Mouse (Mus musculus) cerebellum, postnatal 36 days (tissue): ENCODE measurements around the gene Cd5l.
"Not testable (repeated sequence)": the region's sequence is repeated elsewhere in the genome, so short reads cannot be mapped to it uniquely, and the experiment has no call there.

Experiments used
- DNase-seq, 2 experiments: peaks; one replicate each; pipeline ENCODE4 v3.0.0; 2021 to 2022; ENCODE audit warnings: mixed read lengths in 2 of 2

Gene Cd5l

DNA sequence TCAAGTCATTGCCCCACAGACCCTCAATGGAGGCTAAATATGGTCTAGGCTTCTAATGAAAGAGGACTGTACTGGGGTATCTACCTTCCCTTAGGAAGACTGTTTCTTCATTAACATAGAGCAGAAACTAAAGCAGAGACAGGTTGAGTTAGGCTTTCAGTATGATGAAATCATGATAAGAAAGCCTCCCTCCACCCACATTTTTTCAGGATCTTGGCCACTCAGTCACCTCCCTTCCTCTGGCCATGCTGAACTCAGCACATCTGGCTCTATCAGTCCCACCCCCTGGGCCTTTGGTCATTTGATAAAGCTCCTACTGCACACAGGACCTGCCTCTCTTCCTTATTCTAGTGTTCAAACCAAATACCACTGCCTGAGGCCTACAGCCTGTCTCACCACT is at the start of gene Cd5l:
Cd5l (plus strand) TSS at position 301 of the 400 bp plus-strand sequence.
- DNase-seq = no peak

DNA sequence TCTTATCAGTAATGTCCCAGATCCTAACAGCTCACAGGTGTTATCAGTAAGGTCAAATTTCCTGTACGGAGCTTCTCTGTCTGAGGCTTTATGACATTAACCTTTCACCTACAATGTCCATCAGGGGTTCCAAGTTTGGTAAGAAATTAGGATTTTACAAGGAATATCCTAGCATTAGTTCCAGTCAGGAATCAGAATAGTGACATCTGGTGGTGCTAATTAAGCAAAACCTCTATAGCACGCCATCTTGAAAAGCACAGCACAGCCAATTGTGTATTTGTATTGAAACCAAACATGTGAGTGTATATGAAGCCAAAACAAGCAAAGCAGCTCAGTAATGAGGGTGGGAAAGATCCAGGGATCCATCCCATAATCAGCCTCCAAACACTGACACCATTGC is 47.8 kb upstream of the Cd5l start:
- DNase-seq = no peak

DNA sequence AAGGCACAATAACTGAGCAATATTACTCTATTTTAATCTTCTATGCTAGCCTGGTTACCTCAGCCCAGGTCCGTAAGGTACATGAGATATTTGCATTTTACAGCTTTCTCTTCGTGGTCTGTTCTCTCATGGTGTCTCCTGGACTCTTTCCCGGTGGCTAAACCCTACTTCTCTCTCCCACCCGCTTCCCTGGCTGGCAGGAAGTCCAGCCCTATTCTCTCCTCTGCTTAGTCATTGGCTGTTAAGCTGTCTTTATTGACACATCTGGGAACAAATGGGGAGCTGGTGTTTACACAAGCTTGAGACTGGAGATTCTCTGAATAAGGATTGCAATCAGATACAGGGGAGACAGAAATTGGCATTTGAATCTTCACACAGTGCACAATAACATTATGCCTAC is 35.1 kb upstream of the Cd5l start:
- DNase-seq = no peak

DNA sequence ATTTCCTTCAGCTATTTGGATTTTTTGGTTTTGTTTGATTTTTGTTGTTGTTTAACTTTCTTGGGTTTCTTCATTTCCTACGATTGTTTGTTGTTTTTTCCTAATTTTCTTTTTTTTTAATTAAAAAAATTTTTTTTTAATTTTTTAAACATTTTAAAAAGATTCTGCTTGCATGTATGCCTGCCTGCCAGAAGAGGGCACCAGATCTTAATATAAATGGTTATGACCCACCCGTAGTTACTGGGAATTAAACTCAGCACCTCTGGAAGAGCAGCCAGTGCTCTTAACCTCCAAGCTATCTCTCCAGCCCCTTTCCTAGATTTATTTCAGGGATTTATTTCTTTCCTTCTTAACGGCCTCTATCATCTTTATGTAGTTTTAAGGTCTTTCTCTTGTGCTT is 33.9 kb upstream of the Cd5l start:
- DNase-seq = no peak

DNA sequence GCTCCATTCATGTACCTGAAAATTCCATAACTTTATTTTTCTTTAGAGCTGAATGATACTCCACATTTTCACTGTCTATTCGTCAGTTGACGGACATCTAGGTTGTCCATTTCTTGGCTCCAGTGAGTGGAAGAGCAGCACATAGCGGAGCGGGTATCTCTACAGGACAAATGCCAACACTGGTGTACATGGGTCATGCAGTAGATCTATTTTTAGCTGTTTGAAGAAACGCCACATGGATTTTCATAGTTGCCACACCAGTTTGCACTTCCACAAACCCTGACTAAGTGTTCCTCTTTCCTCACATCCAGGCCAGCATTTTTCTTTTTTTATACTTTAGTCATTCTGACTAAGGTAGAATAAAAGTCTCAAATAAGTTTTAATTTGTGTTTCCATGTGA is 19.8 kb upstream of the Cd5l start:
- no peak for DNase-seq

DNA sequence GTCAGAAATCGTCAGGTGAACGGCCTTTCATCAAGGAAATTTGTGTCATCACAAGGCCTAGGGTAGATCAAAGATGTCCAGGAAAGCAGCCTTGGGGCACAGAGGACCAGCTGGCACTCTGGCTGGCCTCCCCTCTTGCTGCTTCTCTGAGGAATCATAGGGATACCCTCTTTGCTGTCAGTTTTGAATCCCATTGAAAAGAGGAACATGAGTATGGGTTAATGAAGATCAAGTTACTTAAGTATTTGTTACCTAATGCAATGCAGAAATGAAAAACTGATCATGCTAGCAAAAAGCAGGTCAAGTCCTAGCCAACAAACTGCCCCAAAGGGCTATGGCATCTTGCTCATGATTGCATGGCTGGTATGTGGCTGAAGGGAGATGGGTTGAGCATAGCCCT is 6.7 kb upstream of the Cd5l start:
- not testable (repeated sequence) for DNase-seq

DNA sequence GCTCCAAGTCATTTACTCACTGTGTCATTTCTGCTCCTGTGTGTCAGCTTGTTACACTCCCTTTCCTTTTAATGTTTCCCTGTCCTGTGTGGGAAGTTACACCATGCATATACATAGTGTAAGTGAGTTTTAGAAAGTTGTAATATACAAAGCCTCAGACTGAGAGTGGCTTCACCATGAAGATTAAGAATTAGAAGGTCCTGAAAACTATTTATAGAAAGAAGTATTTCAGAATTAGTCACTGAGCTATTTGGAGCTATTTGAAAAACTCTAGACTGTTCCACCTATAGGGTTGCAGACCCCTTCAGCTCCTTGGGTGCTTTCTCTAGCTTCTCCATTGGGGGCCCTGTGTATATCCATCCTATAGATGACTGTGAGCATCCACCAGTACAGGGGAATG is 1.5 kb downstream of the Cd5l start:
- no peak for DNase-seq

DNA sequence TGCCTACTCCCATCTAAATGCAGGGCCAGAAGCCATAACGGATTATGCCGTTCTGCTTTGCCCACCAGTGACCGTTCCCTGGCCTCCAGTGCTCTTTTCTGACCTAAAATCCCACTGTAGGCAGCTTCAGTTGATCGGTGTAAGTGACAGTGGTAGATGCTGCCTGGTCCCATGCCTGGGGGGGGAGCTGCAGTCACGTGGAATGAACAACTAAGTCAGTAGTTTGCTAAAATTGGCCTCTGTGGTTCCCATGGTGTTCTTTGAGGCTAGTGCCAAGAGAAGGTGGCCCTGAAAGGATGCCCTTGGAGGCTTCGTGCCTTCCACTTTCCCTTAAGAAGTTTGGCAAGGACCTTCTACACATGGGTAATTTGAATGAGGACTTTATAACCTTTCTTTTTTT is 2.8 kb downstream of the Cd5l start:
- no peak for DNase-seq

DNA sequence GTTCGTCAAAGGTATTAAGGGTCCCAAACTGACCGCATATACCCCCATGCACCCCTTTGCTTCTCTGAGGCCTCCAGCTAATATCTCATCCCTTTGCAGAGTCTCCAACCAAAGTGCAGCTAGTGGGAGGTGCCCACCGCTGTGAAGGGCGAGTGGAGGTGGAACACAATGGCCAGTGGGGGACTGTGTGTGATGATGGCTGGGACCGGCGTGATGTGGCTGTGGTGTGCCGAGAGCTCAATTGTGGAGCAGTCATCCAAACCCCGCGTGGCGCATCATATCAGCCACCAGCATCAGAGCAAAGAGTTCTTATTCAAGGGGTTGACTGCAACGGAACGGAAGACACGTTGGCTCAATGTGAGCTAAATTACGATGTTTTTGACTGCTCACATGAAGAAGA is 8.0 kb downstream of the Cd5l start:
- no peak for DNase-seq

DNA sequence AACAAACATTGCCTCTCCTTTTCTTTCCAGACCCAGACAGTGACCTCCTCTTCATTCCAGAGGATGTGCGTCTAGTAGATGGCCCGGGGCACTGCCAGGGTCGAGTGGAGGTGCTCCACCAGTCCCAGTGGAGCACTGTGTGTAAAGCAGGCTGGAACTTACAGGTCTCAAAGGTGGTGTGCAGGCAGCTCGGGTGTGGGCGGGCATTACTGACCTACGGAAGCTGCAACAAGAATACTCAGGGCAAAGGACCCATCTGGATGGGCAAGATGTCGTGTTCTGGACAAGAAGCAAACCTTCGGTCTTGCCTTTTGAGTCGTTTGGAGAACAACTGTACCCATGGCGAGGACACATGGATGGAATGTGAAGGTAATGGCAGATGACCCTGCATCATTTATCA is 9.8 kb downstream of the Cd5l start:
- no peak for DNase-seq

DNA sequence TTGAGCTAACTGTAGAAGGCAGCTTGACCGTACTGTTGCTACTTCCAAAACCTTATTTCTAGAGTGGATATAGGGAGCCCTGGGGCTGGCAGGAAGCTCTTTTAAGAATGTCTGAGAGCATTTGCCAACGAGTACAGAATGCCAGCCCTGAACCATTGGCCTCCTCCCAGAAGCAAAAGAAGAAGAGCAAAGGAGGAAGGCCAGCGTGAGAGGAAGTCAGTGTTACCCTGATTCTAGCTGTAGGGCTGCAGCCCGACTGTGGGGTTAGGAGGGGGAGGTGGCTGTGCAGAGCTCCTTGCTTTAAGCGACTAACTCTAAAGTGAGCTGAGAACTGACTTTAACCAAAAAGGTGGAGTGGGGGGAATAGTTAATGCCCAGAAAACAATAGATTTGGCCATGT is 11.5 kb downstream of the Cd5l start:
- no peak for DNase-seq

DNA sequence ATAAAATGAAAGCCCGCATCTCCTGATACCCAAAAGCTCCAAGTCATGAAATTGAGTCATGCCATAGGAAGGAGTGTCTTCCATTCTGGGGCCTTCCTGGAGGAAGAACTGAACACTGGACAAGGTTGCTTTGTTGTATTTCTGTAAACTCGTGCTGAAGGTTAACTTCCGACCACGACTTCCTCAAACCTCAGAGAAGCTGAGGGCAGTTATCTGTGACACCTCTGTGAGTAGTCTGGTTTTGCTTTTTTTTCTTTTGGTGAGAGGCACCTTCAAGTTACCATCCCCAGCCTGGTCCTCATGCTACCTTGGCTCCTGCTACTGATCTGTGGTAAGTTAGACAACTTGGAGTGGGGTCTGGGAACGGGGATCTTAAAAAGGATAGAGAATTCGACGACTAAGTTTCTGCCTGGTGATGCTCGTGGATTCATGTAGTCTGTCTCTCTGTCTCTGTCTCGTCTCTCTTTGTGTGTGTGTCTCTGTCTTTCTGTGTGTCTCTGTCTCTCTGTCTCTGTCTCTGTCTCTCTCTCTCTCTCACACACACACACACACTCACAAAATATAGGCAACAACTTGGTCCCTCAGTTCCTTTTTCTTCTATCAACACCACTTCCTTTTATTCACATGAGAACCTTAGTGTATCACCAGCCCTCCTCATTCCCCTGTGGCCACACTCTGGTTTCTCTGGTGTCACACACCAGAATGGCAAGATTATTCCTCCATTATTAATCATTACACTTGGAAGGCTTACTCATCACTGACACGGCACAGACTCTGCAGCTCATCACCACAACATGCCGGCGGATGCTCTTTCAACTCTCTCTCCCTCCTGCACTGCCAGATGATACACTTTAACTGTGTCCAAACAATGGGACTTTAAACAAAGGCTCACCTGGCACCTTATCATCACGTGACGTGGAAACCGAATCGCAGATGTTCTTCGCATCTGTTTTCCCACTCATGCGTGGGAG is 18.8 kb downstream of the Cd5l start, which contains the start of gene Fcrl1:
Fcrl1 (plus strand) TSS at position 193 of the 971 bp plus-strand sequence.
- no peak for DNase-seq

DNA sequence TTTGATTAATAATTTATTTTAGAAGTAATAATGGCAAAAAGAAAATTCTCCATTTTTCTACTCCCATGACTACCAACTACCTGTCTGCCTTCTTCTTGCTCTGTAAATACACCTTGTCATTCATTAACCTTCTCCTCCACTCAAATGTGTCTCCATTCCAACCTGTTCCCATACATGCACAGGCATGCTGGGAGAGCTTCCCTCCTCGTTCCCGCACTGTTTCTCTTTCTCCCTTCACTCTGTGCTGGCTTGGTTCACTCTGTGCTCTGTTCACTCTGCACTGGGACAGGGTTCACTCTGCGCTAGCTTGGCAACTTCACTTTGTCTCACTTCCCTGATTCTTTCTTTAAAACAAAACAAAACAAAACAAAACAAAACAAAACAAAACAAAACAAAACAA is 19.5 kb downstream of the Cd5l start:
- no peak for DNase-seq

DNA sequence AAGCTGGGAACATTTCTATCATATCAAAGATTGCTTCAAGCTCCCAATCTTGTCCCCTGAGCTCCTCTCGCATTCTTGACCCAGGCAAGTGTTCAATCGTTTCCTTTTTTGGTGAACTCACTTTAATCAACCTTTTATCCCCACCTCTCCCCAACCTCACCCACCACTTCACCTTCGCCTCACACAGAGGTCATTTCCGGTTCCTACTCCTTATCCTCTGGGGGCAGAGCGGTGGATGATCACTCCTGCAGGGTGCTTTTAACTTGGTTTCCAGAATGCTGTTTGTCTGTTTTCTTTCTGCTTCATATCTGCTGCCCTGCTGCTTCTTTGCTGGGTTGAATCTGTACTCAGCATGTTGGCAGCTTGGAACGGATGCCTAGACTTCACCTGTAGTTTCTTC is 20.0 kb downstream of the Cd5l start:
- no peak for DNase-seq

DNA sequence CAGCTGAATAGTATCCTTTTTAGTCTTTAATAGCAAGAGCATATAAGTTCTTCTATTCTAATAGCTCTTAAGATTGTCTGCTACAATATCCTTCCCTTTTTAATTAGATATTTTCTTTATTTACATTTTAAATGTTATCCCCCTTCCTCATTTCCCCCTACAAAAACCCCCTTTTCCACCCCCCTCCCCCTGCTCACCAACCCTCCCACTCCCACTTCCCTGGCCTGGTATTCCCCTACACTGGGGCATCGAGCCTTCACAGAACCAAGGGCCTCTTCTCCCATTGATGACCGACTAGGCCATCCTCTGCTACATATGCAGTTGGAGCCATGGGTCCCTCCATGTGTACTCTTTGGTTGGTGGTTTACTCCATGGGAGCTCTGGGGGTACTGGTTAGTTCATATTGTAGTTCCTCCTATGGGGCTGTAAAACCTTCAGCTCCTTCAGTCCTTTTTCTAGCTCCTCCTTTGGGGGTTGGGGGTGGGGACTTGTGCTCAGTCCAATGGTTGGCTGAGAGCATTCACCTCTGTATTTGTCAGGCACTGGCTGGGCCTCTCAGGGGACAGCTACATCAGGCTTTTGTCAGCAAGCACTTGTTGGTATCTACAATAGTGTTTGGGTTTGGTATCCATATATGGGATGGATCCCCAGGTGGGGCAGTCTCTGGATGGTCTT is 22.1 kb downstream of the Cd5l start:
- not testable (repeated sequence) for DNase-seq

DNA sequence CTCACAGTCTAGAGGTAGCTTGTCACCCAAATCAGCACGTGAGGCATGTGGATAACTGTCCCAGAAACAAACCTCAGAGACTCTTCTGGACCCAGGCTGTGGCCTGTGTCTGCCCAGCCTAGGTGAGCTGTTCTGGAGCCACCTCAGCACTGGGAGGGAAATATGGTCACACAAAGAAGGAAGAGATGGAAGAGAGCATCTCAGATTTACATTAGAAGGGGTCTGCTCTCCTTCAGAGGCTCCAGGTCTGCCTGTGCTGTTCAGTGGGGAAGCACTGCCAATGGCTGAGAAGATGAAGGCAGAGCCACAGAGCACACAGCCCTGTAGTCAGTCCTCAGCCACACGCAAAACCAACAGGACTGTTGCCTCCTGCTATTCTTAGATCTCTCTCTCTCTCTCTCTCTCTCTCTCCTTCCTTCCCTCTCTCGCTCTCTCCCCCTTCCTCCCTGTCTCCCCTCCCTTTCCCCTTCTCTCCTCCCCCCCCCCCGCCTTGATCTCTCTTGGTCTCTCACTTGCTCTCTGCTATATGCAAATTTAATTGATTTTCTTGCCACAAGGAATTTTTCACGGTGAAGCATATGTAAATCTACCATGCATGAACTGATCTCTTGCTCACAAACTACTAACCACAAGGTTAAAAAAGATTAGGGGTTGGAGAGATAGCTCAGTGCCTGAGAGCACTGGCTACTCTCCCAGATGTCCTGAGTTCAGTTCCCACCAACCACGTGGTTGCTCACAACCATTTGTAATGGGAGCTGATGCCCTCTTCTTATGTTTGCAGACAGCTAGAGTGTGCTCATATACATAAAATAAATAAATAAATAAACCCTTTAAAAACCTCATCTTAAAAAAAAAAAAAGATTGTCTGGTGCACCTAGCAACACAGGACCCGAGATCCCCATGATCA is 24.4 kb downstream of the Cd5l start:
- no peak for DNase-seq

DNA sequence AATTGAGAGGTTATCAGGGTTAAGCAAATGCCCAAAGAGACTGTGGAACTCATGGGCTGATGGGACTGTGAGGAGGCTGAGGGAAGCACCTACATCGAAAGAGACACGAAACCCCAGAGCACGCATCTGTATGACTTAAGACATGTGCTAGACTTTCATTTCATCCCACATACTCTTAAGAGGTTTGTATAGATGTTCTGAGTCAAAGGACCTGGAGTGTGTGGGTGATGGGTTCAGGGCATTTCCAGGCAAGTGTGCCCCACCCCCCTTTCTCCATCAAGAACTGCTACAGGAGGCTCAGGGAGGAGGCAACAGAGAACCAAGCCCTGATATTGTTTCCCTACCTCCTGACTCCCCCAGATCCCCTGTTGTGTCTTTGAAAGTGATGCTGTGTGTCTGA is 25.6 kb downstream of the Cd5l start:
- DNase-seq = no peak

DNA sequence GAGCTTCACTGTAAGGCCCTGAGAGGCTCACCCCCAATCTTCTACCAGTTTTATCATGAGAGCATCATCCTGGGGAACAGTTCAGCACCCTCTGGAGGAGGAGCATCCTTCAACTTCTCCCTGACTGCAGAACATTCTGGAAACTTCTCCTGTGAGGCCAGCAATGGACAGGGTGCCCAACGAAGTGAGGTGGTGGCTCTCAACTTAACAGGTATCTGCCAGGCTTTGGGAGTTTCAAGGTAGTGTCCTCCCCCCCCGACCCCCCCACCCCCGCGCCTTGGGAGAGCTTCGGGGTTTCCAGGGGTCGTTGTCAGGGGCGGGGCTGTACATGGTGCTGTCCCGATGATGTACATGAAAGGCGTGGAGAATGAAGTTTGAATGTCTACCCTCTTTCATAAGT is 27.4 kb downstream of the Cd5l start:
- no peak for DNase-seq

DNA sequence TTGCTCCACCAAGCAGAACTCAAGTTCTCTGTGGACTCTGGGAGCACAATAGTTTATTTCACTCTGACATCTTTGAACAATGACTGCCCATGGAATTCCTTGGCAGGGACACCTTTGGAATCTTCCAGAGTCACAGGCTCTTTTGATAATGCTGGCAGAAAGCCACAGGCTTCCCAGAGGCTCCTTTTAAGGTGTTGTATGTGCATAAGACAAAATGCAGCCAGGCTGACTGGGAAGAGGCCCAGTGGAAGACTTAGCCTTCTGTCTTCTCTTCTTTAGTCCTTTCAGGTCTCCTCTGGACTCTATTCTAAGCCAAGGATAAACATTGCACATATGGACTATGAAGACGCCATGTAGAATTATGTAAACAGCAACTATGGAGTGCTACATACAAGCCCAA is 33.3 kb downstream of the Cd5l start:
- DNase-seq = no peak

DNA sequence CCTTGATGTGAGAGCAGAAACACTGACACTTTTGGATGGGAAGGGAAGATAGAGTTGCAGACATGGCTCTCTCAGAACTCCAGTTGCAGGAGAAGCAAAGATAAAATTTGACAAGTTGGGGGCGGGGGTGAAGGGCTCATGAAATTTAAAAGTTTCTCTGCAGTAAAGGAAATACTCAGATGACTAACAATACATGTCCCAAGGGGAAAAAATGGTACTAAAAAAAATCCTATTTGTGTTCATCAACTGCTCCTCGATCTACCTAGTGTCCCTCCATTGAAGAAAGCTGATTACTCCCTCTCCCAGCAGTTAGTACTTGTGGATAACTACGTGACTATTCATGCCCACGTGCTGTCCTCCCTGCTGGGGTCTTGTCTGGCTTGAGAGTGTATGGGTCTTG is 41.1 kb downstream of the Cd5l start:
- DNase-seq = no peak

DNA sequence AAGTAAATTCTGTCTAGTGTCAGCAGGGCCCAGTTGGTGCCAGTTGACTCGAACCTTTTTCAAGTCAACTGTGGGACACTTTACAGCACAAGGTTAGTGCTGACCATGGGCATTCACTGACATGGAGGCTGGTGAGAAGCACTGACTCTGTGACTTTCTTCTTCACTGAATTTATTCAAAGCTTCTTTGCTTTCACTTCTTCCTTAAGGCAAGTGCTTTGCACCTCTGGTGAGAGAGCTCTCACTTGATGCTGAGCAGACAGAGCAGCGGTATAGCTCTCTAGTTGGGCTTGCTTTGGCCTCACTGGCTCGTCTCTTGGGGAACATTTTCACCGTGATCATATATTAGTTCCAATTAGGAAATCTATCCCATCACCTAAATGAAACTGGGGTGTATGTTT is 42.2 kb downstream of the Cd5l start:
- DNase-seq = no peak

DNA sequence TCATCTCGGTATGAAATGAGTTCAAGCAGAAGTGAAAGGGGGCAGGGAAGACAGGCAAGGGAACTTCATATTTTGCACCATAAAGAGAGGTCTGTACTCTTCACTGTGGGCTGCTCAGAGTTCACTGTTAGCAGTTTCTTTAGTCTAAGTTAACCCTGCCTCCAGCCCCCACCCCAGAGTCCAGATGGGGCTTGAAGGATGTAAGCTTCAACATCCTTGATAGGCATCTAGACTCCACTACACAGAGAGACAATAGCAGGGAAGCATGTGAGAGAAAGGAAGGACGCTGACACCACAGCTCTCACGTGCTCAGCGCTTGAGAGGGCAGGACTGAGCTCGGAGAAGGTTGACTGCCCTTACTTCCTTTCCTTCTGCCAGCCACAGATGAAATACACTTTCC is 43.6 kb downstream of the Cd5l start:
- no peak for DNase-seq

DNA sequence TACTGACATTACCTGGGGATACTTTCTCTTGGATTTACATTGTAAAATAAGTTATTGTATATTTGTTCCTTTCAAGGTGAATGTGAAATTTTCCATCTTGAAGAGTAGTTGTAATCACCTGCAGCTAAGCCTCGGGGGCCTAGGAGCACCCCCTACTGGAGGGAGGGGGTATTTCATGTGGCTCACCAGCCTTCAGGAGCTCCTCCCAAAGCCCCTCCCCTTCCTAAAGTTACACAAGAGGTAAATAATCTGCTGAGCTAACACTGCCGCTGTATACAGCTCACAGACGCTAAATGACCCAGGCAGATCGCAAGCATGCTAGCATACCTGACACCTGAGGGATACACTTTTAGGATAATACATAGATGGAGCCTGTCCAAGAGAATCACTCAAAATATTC is 50.5 kb downstream of the Cd5l start:
- no peak for DNase-seq
